Mouse (Mus musculus) ES-E14 (cell line): ENCODE data around the gene Scn1a.

Source experiments
- CHD2 ChIP-seq: IDR thresholded peaks from 2 replicates; pipeline ENCODE4 v1.6.1; 2014; ENCODE audit warnings: mild to moderate bottlenecking, low read depth, low read length, inconsistent platforms
- HCFC1 ChIP-seq: IDR thresholded peaks from 2 replicates; pipeline ENCODE4 v1.6.1; 2012; ENCODE audit warnings: low read length, inconsistent platforms, borderline replicate concordance; ENCODE audit not compliant: insufficient read depth
- MAFK ChIP-seq: IDR thresholded peaks from 2 replicates; pipeline ENCODE4 v1.6.1; 2014; ENCODE audit warnings: mild to moderate bottlenecking, low read depth, low read length, inconsistent platforms; ENCODE audit not compliant: insufficient read depth
- ZC3H11A ChIP-seq: IDR thresholded peaks from 2 replicates; pipeline ENCODE4 v1.6.1; 2012; ENCODE audit warnings: low read depth, mild to moderate bottlenecking, inconsistent platforms, low read length, borderline replicate concordance
- ZNF384 ChIP-seq: IDR thresholded peaks from 2 replicates; pipeline ENCODE4 v1.6.1; 2012; ENCODE audit warnings: low read depth, low read length, inconsistent platforms

GRCm38 (mm10) chr2:66464874-66465458 lies 24.3 kb upstream of the Scn1a start:
- TF ChIP-seq ZC3H11A (no peak), ZNF384 (no peak), HCFC1 (no peak), CHD2 (no peak), MAFK (no peak)
